In the genomic region with DNA sequence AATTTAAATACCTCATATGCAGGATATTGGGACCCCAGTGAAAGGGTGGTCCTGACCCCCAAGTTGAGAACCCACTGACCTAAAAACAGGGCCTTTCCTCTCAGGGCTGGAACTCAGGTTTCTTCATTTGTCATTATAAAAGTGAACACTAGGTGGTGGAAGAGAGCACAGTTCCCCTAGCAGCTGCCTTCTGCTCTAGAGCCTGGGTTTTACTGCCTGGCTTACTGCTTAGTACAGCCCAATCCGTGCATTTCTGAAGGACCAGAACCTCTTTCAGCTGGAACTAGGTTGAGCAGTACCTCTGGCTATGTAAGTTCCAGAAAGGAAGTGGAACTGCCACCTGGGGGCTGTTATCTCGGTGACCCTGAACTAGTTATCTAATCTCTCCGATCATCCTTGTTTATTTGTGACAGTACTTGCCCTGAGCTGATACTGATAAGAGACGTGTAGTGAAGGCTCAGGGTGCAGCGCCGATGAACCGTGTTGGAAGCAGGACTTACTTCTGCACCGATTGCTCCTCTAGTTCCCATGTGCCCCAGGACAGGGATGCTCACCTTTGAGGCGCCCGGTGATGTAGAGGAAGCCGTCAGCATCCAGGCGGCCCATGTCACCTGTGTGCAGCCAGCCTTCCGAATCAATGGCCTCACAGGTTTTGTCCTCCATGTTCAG, we compare ENCODE assay signal across 8 mouse cellular contexts. TPM values are rescaled to one million over a fixed set of nuclear protein-coding genes. Genes with fewer than 3 reads are reported as not detected.
DNase-seq lines count a peak whose midpoint lies in the region; ATAC-seq and TF ChIP-seq lines count a peak whose summit lies in the region.

No protein-coding gene starts in this region.

- WGBS in liver, postnatal 0 days (ENCODE audit: insufficient replicate concordance): 42% methylated on average over 13 of the region's 13 CpGs

- no peak overlapping the region for H3K4me3 ChIP-seq in left cerebral cortex, adult 2 months
- H3K4me3 ChIP-seq in liver, postnatal 0 days (ENCODE audit: low read depth, low read length): no peak overlapping the region

- no peak for ATAC-seq in Patski
- ATAC-seq in inflammation-experienced regulatory T-cells, adult 6 months: peak; percentile 28
- peak; percentile 45; the same call in 1 of the 2 replicates for ATAC-seq in liver, postnatal 0 days
- ATAC-seq in neutrophil, adult 5-6 weeks (ENCODE audit: extremely low read depth, insufficient number of reproducible peaks, low FRiP score, poor library complexity, severe bottlenecking): peak; percentile 47; the same call in 1 of the 2 replicates

- no peaks in the 10 kb centered on the region for H3K9me3 ChIP-seq in liver, postnatal 0 days (ENCODE audit: low read length)

- POLR2A ChIA-PET in Patski (lab: Charles Lee): interaction anchor here (0.5 to 1.1 kb wide), 2 partner anchors 97 to 99 kb away, joined by 3 read pairs; no protein-coding TSS in a partner anchor

- H3K4me2 ChIP-seq in liver, postnatal 0 days (ENCODE audit: low read depth, low read length): no peak overlapping the region

- H3K9ac ChIP-seq in liver, postnatal 0 days (replicated peaks): no peak overlapping the region

- no peak for TF ChIP-seq EP300 in liver, postnatal 0 days (IDR thresholded peaks at IDR 0.05; ENCODE audit: low read depth)

- no peak overlapping the region for H3K27ac ChIP-seq in left cerebral cortex, adult 2 months
- no peak overlapping the region for H3K27ac ChIP-seq in liver, postnatal 0 days (ENCODE audit: low read depth)

- H3K36me3 ChIP-seq in liver, postnatal 0 days (replicated peaks; ENCODE audit: insufficient read depth, low read length): no peaks in the 10 kb centered on the region

- intact Hi-C loops in left cerebral cortex, adult 2 months (cut with DNase I): loop anchor here (1.0 to 2.0 kb wide), 2 partner anchors 62 to 206 kb away; no protein-coding TSS in a partner anchor
- intact Hi-C loops in left cerebral cortex, postnatal 36 days (cut with DNase I): loop anchor here (10.0 kb wide), 1 partner anchor 210 kb away; no protein-coding TSS in a partner anchor
- intact Hi-C loops in gastrocnemius, postnatal 36 days (cut with DNase I): loop anchor here (2.0 kb wide), 1 partner anchor 62 kb away; no protein-coding TSS in a partner anchor

- peak; percentile 79 for TF ChIP-seq CTCF in left cerebral cortex, adult 2 months (IDR thresholded peaks at IDR 0.05)
- TF ChIP-seq CTCF in Patski (IDR thresholded peaks at IDR 0.05): peak; percentile 73
- peak; percentile 79 for TF ChIP-seq CTCF in liver, postnatal 0 days (IDR thresholded peaks at IDR 0.05; ENCODE audit: low read depth)

- CTCF ChIA-PET in Patski (lab: Charles Lee): interaction anchor here (0.7 to 7.2 kb wide), 5 partner anchors 11 to 63 kb away, joined by 3 to 40 read pairs (median 4); no protein-coding TSS in a partner anchor

- DNase-seq in left cerebral cortex, adult 2 months (ENCODE audit: extremely low spot score in 1 of 2, low spot score in 2 of 2): no peak
- DNase-seq in left cerebral cortex, postnatal 36 days (ENCODE audit: low spot score in 2 of 2): no peak
- DNase-seq in Patski (ENCODE audit: low read depth, low spot score): no peak
- DNase-seq in embryo, embryonic 10 days (ENCODE audit: low spot score): peak; percentile 76
- no peak for DNase-seq in liver, postnatal 0 days
- DNase-seq in gastrocnemius, postnatal 36 days: no peak

- H3K4me1 ChIP-seq in liver, postnatal 0 days (ENCODE audit: insufficient read depth): peaks cover 3% of the 10 kb centered on the region; the same call in 1 of the 2 replicates

- H3K27me3 ChIP-seq in Patski: no peaks in the 10 kb centered on the region
- no peaks in the 10 kb centered on the region for H3K27me3 ChIP-seq in liver, postnatal 0 days (ENCODE audit: insufficient read depth, low read length)

- in situ Hi-C loops in Patski (cut with MboI; ENCODE audit: low pct_unique_long_range_greater_than_20kb): no loop called here

RNA-seq across cellular contexts. Expression of a gene that starts 28.2 kb away (rescaled TPM):
- 100 to 1,000 TPM; 179 to 187 TPM for total RNA-seq in left cerebral cortex, adult 2 months (2021)
- 100 to 1,000 TPM; 181 to 197 TPM for total RNA-seq in left cerebral cortex, postnatal 36 days (2021)
- polyA plus RNA-seq in Patski (2021): 319 TPM
- 100 to 1,000 TPM; 110 to 244 (median 135) TPM for polyA plus RNA-seq in inflammation-experienced regulatory T-cells, adult 6 months (2017; shearing (Covaris generic))
- 74.6 and 79.2 TPM in 2 replicates for polyA plus RNA-seq in liver, postnatal 0 days (2015; fragmentation: Nextera tagmentation; extraction: Ambion mirVana)
- 14.4 and 14.8 TPM in 2 replicates for total RNA-seq in neutrophil, adult 5-6 weeks (2017)
- 100 to 1,000 TPM; 564 to 571 TPM for total RNA-seq in gastrocnemius, postnatal 36 days (2021)

RNA-seq across cellular contexts. Expression of a gene that starts 47.4 kb away (rescaled TPM):
- total RNA-seq in left cerebral cortex, adult 2 months (2021): 100 to 1,000 TPM; 114 to 132 TPM
- total RNA-seq in left cerebral cortex, postnatal 36 days (2021): 100 to 1,000 TPM; 121 to 139 TPM
- polyA plus RNA-seq in Patski (2021): 1.9 TPM
- polyA plus RNA-seq in inflammation-experienced regulatory T-cells, adult 6 months (2017; shearing (Covaris generic)): 10 to 100 TPM; 59.4 to 69.2 (median 67.4) TPM
- 0.12 and 0.13 TPM in 2 replicates for polyA plus RNA-seq in liver, postnatal 0 days (2015; fragmentation: Nextera tagmentation; extraction: Ambion mirVana)
- total RNA-seq in neutrophil, adult 5-6 weeks (2017): 1.5 and 1.6 TPM in 2 replicates
- total RNA-seq in gastrocnemius, postnatal 36 days (2021): under 1 TPM; 0.17 to 0.61 TPM

RNA-seq across cellular contexts. Expression of a gene that starts 54.3 kb away (rescaled TPM):
- 10 to 100 TPM; 22.0 to 24.2 TPM for total RNA-seq in left cerebral cortex, adult 2 months (2021)
- 10 to 100 TPM; 19.3 to 22.8 TPM for total RNA-seq in left cerebral cortex, postnatal 36 days (2021)
- polyA plus RNA-seq in Patski (2021): 74.4 TPM
- polyA plus RNA-seq in inflammation-experienced regulatory T-cells, adult 6 months (2017; shearing (Covaris generic)): 1 to 10 TPM in 1 of 3 experiments, under 1 TPM in 2; 0.55 to 4.9 (median 0.96) TPM
- polyA plus RNA-seq in liver, postnatal 0 days (2015; fragmentation: Nextera tagmentation; extraction: Ambion mirVana): 0.99 and 1.3 TPM in 2 replicates
- 2.1 and 3.1 TPM in 2 replicates for total RNA-seq in neutrophil, adult 5-6 weeks (2017)
- 100 to 1,000 TPM; 113 to 142 TPM for total RNA-seq in gastrocnemius, postnatal 36 days (2021)

Comparison
In these comparisons a context has a peak if more than half of its experiments do, and no peak if none do; other contexts are left out.
1. RNA of a gene that starts 28.2 kb away (total RNA-seq): 564 to 571 TPM in gastrocnemius, postnatal 36 days, 181 to 197 TPM in left cerebral cortex, postnatal 36 days and 179 to 187 TPM in left cerebral cortex, adult 2 months; 14.4 to 14.8 TPM in neutrophil, adult 5-6 weeks; every median in the first group is over 10 times any median in the second.
2. RNA of a gene that starts 47.4 kb away (total RNA-seq): 121 to 139 TPM in left cerebral cortex, postnatal 36 days and 114 to 132 TPM in left cerebral cortex, adult 2 months; 1.5 to 1.6 TPM in neutrophil, adult 5-6 weeks and 0.17 to 0.61 TPM in gastrocnemius, postnatal 36 days; every median in the first group is over 10 times any median in the second.
3. RNA of a gene that starts 54.3 kb away (total RNA-seq): 113 to 142 TPM in gastrocnemius, postnatal 36 days; 22.0 to 24.2 TPM in left cerebral cortex, adult 2 months, 19.3 to 22.8 TPM in left cerebral cortex, postnatal 36 days and 2.1 to 3.1 TPM in neutrophil, adult 5-6 weeks; every median in the first group is over 4 times any median in the second.
4. Peak in every context shown above with its lines, with median percentiles within 50 percentile points of each other: CTCF ChIP-seq.